Mouse (Mus musculus): Measurements from ENCODE around the gene Wdr90.
"Not testable (repeated sequence)": the region's sequence is repeated elsewhere in the genome, so short reads cannot be mapped to it uniquely, and the experiment has no call there.

DNA sequence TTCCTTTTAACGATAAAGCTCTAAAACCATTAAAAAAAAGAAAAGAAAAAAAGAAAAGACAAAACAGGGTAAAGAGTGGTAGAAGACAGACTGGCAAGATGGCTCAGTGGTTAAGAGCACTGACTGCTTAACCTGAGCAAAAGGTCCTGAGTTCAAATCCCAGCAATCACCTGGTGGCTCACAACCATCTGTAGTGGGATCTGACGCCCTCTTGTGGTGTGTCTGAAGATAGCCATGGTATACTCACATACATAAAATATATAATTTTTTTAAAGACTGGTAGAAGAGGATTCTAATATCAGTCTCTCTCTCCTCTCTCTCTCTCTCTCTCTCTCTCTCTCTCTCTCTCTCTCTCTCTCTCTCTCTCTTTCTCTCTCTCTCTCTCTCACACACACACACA lies 53.8 kb downstream of the Wdr90 start:
- TF ChIP-seq EP300 (IDR thresholded peaks at IDR 0.05; ENCODE audit: insufficient read depth, low read depth, low read length); CTCF (IDR thresholded peaks at IDR 0.05); POLR2A (IDR thresholded peaks at IDR 0.05; ENCODE audit: insufficient read depth, low read depth, low read length): not testable (repeated sequence)

All from heart, adult 2 months (tissue).